Mouse (Mus musculus): ENCODE measurements around the gene Slc24a3.
A peak's percentile ranks its signal among the peaks of the same experiment; 100 is the strongest.

Gene Slc24a3

DNA sequence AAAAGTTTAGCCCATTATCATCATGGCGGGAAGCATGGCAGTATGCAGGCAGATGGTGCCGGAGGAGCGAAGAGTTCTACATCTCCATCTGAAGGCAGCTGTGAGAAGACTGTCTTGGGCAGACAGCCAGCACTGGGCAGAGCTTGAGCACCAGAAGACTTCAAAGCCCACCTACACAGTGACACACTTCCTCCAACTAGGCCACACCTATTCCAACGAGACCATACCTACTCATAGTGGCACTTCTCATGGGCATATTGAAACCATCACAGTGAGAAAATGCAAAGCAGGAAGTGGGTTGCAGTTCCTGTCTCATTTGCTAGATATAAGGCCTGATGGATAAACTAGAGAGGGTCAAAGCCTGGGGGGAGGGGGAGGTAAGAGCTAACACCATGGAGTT lies 29.5 kb downstream of the Slc24a3 start:
- DNase-seq (ENCODE audit: low read depth, low spot score), result peak; percentile 57

DNA sequence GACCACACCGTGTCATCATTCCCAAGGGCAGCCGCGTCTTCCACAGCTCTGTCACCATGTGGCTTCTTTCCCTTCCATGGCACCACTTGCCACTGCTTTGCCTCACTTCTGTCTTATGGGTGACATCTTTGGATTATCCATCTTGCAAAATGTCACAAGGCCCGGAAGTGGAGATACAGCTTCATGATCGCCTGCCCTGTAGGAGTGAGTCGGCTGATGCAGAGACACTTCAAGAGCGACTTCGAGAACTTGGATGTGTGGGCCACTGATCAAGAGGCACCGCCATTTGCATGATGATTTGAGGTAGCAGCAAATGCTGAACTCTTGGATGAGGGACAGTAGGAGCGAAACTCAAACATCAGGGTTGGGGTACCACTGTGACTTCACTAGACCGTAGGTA lies 46.0 kb downstream of the Slc24a3 start:
- DNase-seq (ENCODE audit: low read depth, low spot score), result no peak

DNA sequence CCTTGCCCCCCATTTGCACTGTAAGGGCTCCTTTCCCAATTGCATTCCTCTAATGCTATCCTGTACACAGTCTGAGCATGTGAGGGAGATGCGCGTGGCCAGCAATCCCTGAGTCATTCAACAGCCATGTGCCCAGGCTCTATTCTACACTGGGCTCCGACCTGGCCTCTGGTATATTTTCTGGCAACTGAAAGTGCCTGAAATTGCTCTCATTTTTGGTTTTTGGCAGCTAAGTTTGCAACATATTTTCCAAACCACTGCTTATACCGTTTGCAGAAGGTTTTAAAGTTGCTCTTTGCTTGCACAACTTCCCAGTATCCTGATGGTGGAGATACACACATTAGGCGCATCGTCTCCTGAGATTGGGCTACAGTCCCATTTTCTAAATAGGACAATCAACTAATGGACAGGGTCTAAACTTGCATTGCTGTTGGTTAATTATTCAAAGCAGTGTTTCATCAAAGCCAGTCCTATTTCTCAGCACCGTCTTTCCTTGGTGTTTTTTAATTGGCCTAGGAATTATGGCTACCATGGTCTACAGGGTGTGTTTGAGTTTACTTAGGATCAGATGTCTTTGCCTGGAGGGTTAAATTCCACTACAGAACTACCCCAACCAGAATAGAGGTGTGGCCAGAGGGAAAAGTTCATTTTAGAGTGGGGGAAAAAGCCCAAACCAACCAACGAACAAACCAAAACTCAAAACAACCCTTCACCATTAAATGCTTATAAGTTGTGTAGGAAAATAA lies 46.7 kb downstream of the Slc24a3 start:
- no peak for DNase-seq (ENCODE audit: low read depth, low spot score)

DNA sequence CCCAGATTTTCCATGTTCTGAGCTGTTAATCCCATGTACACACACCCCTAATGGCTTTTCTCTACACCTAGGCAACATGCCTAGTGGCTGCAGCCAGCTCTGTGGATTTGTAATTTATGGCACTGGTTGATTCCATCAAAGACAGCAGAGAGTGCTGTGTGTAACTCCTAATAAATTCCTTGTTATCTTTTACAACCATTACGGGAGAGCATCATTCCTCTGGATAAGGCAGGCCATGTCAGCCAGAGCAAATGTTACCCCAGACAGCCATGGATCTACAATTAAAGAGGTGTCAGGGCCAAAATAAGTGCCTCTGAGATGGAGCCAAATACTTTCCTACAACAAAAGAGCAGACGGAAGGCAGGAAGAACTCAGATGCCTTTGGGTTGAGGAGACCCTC lies 49.0 kb downstream of the Slc24a3 start:
- DNase-seq (ENCODE audit: low read depth, low spot score), result no peak

- DNase-seq (ENCODE audit: low read depth, low spot score), result no peak
Observed at GRCm38 (mm10) chr2:145217422-145217821, 49.9 kb downstream of the Slc24a3 start.

DNA sequence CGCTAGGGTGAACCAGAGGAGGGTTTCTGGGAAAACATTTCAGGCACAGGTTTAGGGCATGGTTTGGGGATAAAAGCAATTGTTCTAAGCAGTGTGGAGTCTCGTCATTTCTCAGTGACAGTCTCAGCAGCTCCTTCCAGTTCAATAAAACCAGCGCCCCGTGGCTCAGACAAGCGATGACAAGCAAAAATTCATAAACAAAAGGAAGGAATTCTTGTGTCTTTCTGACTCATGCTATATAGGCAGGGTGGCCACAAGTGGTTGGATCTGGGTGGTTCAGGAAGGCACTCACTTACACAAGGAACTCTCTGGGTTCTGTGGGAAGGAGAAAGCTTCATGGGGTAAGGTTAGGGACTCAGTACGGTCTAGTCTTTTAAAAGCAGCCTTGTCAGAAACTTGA lies 51.7 kb downstream of the Slc24a3 start:
- no peak for DNase-seq (ENCODE audit: low read depth, low spot score)

GRCm38 (mm10) chr2:145223646-145224045 lies 56.1 kb downstream of the Slc24a3 start:
- DNase-seq (ENCODE audit: low read depth, low spot score), result no peak

GRCm38 (mm10) chr2:145225640-145226039 lies 58.1 kb downstream of the Slc24a3 start:
- no peak for DNase-seq (ENCODE audit: low read depth, low spot score)

GRCm38 (mm10) chr2:145226100-145226499 lies 58.5 kb downstream of the Slc24a3 start:
- DNase-seq (ENCODE audit: low read depth, low spot score), result no peak

- no peak for DNase-seq (ENCODE audit: low read depth, low spot score)
Observed at GRCm38 (mm10) chr2:145227351-145227750, 59.8 kb downstream of the Slc24a3 start.

DNA sequence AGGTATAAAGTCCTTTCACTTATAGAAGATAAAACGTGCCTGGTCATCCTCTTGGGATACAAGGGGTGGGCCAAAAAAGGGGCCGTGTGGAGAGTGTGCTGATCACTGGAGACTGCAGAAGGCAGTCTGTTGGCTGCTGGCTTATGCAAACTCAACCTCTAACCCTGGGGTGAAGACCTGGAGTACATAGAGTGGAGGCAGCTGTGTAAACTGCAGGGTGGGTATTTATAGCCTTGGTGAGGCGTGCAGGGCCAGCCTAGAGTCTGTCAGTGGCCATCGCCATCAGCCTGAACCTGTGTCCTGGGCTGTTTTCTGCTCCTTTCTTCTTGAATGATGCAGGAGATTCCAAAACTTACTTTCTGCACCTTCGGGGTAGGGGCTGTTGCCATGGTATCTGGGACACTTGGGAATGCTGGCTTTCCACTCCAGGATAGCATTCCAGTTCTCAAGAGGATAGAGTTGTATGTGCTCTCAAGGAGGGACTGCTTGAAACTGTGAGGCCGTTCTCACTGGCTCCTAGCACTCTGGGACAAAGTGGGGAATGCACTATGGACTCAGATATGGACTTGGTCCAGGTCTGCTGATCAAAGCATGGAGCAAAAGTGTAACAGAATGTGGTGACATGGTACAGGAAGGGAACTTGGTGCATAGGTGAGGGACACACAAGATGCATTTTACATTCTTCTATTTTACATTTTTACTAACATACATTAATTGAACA lies 65.4 kb downstream of the Slc24a3 start:
- no peak for DNase-seq (ENCODE audit: low read depth, low spot score)

DNA sequence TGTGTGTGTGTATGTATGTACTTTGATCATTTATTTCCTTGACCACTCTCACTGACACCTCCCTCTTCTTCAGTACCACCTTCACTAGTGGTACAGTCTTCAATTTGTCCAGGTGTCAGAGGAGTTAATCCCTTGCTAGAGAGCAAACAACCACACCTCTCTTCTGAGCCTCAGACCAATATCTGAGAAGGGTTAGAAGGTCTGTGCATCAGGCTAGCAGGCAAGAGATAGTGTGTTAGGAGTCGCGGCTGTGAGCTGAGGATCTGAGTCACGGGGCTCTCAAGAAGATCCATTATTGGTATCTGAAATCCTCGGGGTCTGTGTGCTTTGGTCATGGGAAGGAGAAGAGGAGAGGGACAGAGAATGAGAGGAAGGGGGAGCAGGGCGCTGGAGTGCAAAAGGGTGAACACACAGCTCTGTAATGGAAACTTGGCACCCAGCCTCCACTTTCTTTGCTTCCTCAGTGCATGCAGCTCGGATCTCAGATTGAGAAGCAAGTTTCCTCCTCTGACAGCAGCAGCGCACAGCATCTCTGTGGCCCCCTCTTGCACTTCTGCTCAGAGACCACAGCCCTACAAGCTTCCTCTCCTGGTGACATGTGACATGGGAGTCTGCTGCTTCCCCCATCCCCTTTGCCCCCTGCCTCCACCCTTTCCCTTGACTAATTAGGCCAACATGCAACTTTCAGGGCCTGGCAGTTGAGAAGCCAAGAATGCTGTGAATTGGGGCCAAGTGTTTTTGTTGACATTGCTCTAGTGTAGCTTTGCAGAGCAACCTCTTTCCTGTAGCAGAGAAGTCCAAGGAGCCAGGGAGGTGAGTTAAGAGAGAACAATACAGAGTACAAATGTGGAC lies 66.2 kb downstream of the Slc24a3 start:
- DNase-seq (ENCODE audit: low read depth, low spot score), result peak; percentile 35

DNA sequence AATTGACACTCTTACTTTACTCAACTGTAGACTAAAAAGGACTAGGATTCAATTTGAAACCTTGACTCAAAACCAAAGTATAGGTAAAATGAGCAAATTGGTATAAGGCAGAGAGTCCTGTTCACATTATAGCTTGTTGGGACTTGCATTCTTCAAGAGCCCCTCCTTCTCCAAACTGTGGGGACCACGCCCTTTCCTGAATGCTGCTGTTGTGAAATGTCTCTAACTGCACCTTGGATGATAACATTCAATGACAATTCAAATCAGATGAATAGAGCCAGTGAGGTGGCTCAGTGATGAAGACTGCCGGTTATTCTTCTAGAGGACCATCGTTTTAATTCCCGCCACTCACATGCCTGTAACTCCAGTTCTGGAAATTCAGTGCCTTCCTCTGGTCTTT lies 78.8 kb downstream of the Slc24a3 start:
- DNase-seq (ENCODE audit: low read depth, low spot score), result no peak

- no peak for DNase-seq (ENCODE audit: low read depth, low spot score)
Observed at GRCm38 (mm10) chr2:145248185-145248584, 80.6 kb downstream of the Slc24a3 start.

GRCm38 (mm10) chr2:145257332-145257731 lies 89.8 kb downstream of the Slc24a3 start:
- no peak for DNase-seq (ENCODE audit: low read depth, low spot score)

- no peak for DNase-seq (ENCODE audit: low read depth, low spot score)
Observed at GRCm38 (mm10) chr2:145257855-145258254, 90.3 kb downstream of the Slc24a3 start.

DNA sequence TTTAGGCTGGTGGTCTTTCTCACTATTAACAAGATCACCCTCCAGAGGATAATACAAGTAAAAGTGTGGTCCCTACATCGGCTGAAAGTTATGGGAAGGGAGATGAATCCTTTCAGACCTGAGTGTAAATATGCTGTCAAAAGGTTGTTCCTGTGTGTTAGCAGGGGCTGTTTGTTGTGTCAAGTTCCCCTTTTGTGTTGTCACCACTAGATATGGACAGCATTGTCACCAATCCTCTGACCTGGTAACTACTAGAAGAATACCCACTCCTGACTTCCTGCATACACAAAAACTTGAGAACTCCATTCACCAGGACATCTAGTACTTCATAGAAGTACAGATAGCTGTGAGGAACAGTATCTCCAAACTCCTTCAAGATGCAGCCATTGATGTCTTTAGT lies 93.0 kb downstream of the Slc24a3 start:
- DNase-seq (ENCODE audit: low read depth, low spot score), result no peak

DNA sequence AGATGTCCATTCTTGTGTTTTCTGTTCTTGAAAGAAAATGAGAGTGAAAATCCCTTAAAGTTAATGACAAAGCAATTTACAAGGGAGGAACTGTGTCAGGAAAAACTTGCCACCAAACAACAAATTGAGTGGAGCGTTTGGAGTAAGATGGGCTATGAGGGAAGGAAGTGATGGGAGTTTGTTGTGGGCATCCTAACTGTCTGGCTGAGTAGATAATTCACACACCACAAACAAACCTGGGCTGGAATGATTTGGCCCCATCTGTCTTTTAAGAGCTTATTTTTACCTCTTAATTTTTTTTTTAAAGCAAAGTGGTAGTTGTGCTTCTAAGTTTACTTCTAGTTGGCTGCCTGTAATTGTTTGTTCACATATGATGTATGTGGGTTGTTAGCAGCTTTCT lies 94.6 kb downstream of the Slc24a3 start:
- no peak for DNase-seq (ENCODE audit: low read depth, low spot score)

DNA sequence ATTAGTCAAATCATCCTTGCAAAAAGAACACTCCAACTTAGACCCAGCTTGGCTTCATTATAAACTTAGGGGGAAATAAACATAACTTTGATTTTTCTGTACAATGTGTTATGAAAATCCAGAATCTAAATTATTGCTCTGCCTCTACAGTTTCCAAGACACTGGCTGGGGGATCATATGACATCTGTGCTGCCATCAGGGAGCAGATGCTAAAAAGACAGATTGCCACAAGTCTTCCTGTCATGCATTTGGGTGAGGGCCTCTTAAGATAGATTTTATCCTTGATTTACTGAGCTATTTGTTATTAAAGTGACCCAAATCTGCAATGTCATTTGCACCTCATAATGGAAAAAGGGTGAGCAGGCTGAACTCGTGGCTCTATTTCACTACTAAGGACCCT lies 99.2 kb downstream of the Slc24a3 start:
- DNase-seq (ENCODE audit: low read depth, low spot score), result no peak

DNA sequence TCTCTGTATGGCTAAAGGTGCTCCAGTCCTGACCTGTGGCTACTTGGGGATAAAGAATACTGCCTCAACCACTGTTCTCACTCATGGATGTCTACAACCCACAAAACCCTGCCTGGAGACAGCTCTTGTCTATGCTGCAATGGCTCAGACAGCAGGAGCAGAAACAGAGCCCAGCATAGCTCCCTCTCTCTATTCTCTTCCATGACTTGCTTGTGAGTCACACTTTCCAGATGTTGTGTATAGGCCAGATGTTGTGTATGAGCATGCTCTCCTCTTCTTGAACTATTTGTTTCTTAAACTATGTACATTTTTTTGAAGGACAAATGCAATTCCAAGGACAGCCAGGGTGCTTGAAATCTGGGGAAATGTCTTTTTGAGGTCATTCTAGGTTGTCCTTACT lies 101.4 kb downstream of the Slc24a3 start:
- no peak for DNase-seq (ENCODE audit: low read depth, low spot score)

DNA sequence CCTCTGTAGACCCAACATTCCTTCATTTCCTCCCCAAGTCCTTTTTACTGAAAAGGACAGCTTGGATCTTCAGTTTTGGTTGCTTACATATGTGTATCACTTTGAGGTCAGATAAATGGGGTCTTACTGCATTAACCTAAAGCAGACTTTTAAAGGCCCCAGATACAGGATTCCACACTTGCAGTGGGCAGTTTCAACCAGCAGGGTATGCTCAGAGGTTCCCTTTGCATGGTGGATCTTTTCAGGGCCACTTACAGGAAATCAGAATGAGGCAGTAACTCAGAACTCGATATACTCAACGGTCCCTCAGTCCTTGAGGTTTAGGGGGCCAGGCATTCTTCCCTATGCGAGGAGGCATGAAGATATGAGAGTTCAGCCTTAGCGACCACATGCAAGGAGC lies 101.9 kb downstream of the Slc24a3 start:
- no peak for DNase-seq (ENCODE audit: low read depth, low spot score)

GRCm38 (mm10) chr2:145274016-145274677 lies 106.6 kb downstream of the Slc24a3 start:
- DNase-seq (ENCODE audit: low read depth, low spot score), result no peak
